Mouse (Mus musculus) layer of hippocampus, postnatal 14 days (tissue): ENCODE data around the gene Krcc1. TPM values are rescaled to one million over a fixed set of nuclear protein-coding genes. Genes with fewer than 3 reads are reported as not detected.
"Not testable (repeated sequence)": the region's sequence is repeated elsewhere in the genome, so short reads cannot be mapped to it uniquely, and the experiment has no call there.

Experiments
- DNase-seq, 2 experiments: peaks; one replicate each; pipeline ENCODE4 v3.0.0; 2021 to 2022; ENCODE audit warnings: low spot score in 2 of 2, mixed read lengths in 1 of 2
- microRNA-seq, 2 experiments: library from miRNA; unstranded; fragments of <30 nt; microRNA quantifications; one replicate each; pipeline ENCODE4 v1.2.0; 2021
- total RNA-seq, 2 experiments: library from RNA; stranded (reverse); gene quantifications; 2 replicates each; pipeline ENCODE4 v1.2.3; 2021

Gene Krcc1
- total RNA-seq, 2 experiments from 2014 or later, result 14.8 to 16.6 TPM

- no peak for DNase-seq
These were observed 58.4 kb downstream of the Krcc1 start for GRCm38 (mm10) chr6:71329881-71330280.

- no peak for DNase-seq
These were observed 59.0 kb downstream of the Krcc1 start for GRCm38 (mm10) chr6:71330486-71330885.

- not testable (repeated sequence) for DNase-seq
These were observed 60.0 kb downstream of the Krcc1 start for GRCm38 (mm10) chr6:71331491-71331890.

- DNase-seq, result no peak
These were observed 60.9 kb downstream of the Krcc1 start for GRCm38 (mm10) chr6:71332236-71332965.

- DNase-seq, result no peak
These were observed 61.6 kb downstream of the Krcc1 start for GRCm38 (mm10) chr6:71333031-71333430.

GRCm38 (mm10) chr6:71333578-71334273 is 62.2 kb downstream of the Krcc1 start:
- DNase-seq, result no peak

Small RNA genes lying within 50 kb of the gene (microRNA-seq; reads per million reads assigned to microRNA genes)
- gene Mir8112, result 55.5 to 72.4 reads per million in 2 experiments

Other genes starting within 250 kb of the Krcc1 start
- gene Thnsl2, start 127.2 kb upstream of the Krcc1 start, total RNA-seq, result 1 to 10 TPM; 3.2 to 3.9 TPM
- not detected for gene Fabp1, start 71.8 kb upstream of the Krcc1 start, total RNA-seq
- 1 to 10 TPM; 1.4 to 4.0 TPM for gene Smyd1, start 50.6 kb downstream of the Krcc1 start, total RNA-seq
- not detected for gene Cd8b1, start 51.1 kb downstream of the Krcc1 start, total RNA-seq
- not detected for gene Cd8a, start 101.8 kb downstream of the Krcc1 start, total RNA-seq
- 10 to 100 TPM; 80.0 to 82.7 TPM for gene Rmnd5a, start 169.0 kb downstream of the Krcc1 start, total RNA-seq
- gene Rnf103, start 222.2 kb downstream of the Krcc1 start, total RNA-seq, result 10 to 100 TPM; 46.6 to 49.3 TPM